Mouse (Mus musculus) liver, adult 2 months (tissue): ENCODE measurements around the gene Hsd17b14.

Experiments used
- CTCF ChIP-seq: fragments of 200-500 bp; IDR thresholded peaks from 2 replicates; pipeline ENCODE4 v1.5.1; 2011; ENCODE audit warnings: low read depth, low read length, control low read depth
- POLR2A ChIP-seq: fragments of 200-500 bp; IDR thresholded peaks from 2 replicates; pipeline ENCODE4 v1.6.1; 2011; ENCODE audit warnings: low read length, control low read depth; ENCODE audit not compliant: insufficient read depth; ENCODE audit errors: extremely low read depth

DNA sequence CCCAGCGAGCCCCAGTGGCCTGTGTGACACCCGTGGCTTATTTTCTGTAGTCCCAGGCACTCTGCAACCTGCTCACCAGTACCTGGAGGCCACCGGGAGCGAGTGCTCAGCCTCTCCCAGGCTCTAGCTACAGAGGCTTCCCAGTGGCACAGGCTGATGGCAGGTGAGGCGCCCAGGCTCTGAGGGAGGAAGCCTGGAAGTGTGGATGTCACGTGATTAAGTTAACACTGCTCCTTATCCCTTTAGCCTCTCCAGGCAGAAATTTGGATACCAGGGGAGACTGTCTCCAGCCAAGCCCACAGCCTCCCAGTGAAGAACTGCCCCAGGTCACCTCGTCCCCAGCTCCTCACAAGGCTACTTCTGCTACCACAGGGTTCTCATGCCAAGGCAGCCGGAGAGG is 1.2 kb upstream of the Hsd17b14 start:
- no peak for TF ChIP-seq POLR2A
- no peak for TF ChIP-seq CTCF
